Mouse (Mus musculus): Measurements from ENCODE around the gene Smr2. TPM values are rescaled to one million over a fixed set of nuclear protein-coding genes. Genes with fewer than 3 reads are reported as not detected.

Gene Smr2
- not detected in 2 replicates for polyA plus RNA-seq (2012)

GRCm38 (mm10) chr5:88086256-88086655 lies at the start of gene Smr2:
Gene Smr2, plus strand, starts transcription at chr5:88086556.

DNA sequence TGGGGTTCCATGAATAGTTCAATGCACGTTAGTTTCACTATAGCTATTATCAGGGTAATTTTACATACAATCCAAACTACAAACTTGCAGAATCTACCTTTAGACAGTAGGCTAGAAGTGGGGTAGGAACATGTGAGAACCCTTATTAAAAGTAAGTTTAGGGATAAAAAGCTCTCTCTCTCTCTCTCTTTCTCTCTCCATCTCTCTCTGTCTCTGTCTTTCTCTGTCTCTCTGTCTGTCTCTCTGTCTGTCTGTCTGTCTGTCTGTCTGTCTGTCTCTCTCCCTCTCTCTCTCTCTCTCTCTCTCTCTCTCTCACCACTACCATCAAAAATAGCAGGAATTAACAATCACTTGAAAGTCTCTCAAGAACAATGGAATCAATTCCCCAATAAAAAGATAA lies 25.1 kb downstream of the Smr2 start, which contains the start of gene Gm11116:
Gene Gm11116 (minus strand): TSS at position 101 of the 400 bp plus-strand sequence.

DNA sequence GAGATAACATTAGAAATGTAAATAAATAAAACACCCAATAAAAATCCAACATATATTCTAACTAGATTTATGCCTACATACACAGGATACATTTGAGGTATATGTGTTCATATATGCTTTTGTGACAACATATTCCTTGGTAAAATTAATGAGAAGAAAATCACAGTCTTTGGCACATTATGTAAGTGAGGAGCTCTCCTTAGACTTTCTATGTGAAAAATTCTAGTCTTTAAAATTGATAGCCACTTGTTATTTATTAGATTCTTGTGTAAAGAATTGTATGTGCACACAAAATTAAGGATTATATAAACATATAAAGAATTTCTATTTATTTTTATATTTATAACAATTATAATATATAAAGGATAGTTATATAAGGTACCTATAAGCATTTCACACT lies 67.6 kb downstream of the Smr2 start, which contains the start of gene Gm11115:
Gene Gm11115 (minus strand): TSS at position 101 of the 400 bp plus-strand sequence.

Other genes starting within 250 kb of the Smr2 start
- gene Odam, start 201.5 kb upstream of the Smr2 start, polyA plus RNA-seq (2012): not detected in 2 replicates
- not detected in 2 replicates for gene Csn3, start 161.0 kb upstream of the Smr2 start, polyA plus RNA-seq (2012)
- gene 2310003L06Rik, start 117.1 kb upstream of the Smr2 start, polyA plus RNA-seq (2012): not detected in 2 replicates
- gene Gm28434, start 117.0 kb upstream of the Smr2 start, polyA plus RNA-seq (2012): not detected in 2 replicates
- gene Cabs1, start 107.1 kb upstream of the Smr2 start, polyA plus RNA-seq (2012): not detected in 2 replicates
- gene Smr3a, start 84.0 kb upstream of the Smr2 start, polyA plus RNA-seq (2012): not detected in 2 replicates
- gene Gm11116, start 25.0 kb downstream of the Smr2 start, polyA plus RNA-seq (2012): not detected in 2 replicates
- not detected in 2 replicates for gene Gm11115, start 67.5 kb downstream of the Smr2 start, polyA plus RNA-seq (2012)
- not detected in 2 replicates for gene Gm7714, start 182.4 kb downstream of the Smr2 start, polyA plus RNA-seq (2012)
- not detected in 2 replicates for gene Prol1, start 230.8 kb downstream of the Smr2 start, polyA plus RNA-seq (2012)